In the genomic region with DNA sequence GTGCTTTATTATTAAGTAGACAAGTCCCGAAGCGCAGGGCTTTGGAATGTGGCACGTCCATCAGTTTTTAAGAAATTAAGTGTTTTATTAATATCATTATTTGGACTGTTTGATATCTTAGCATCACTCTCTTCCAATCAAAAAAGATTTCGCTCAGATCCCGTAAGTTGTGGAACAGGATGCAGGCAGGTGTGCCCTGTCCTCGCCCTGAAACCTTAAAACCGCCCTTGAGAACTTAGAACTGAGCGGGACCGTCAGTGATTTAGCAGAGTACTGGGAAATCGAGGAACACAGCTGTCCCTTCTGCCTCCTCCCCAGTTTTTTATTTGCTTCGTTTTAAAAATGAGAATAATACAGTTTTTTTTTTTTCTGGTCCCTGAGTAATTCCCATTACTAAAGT, we compare ENCODE assay signal across 8 mouse cellular contexts. TPM values are rescaled to one million over a fixed set of nuclear protein-coding genes. Genes with fewer than 3 reads are reported as not detected.
DNase-seq lines count a peak whose midpoint lies in the region; ATAC-seq and TF ChIP-seq lines count a peak whose summit lies in the region.

No protein-coding gene starts in this region.

- intact Hi-C loops in left cerebral cortex, postnatal 14 days (cut with DNase I) = no loop called here

- peak overlapping the region; percentile 91 for H3K9ac ChIP-seq in kidney, embryonic 16.5 days (replicated peaks; ENCODE audit: low read length)
- H3K9ac ChIP-seq in hindbrain, embryonic 16.5 days (ENCODE audit: low read depth, low read length) = peak overlapping the region; percentile 82
- peak overlapping the region; percentile 80 for H3K9ac ChIP-seq in midbrain, postnatal 0 days (replicated peaks; ENCODE audit: low read length, poor library complexity, severe bottlenecking)

- H3K36me3 ChIP-seq in kidney, embryonic 16.5 days (ENCODE audit: insufficient read depth, low read length) = peaks cover 25% of the 10 kb centered on the region
- peaks cover 25% of the 10 kb centered on the region for H3K36me3 ChIP-seq in hindbrain, embryonic 16.5 days (ENCODE audit: control insufficient read depth, insufficient read depth, low read length)
- peaks cover 18% of the 10 kb centered on the region for H3K36me3 ChIP-seq in midbrain, postnatal 0 days (ENCODE audit: insufficient read depth, low read length)

- ATAC-seq in kidney, embryonic 16.5 days (ENCODE audit: low FRiP score, low TSS enrichment) = peak; percentile 43
- ATAC-seq in hindbrain, embryonic 16.5 days = no peak
- peak; percentile 7; the same call in 1 of the 2 replicates for ATAC-seq in midbrain, postnatal 0 days (ENCODE audit: low FRiP score)

- peaks cover 13% of the 10 kb centered on the region for H3K4me1 ChIP-seq in kidney, embryonic 16.5 days (ENCODE audit: insufficient read depth, low read length)
- peaks cover 12% of the 10 kb centered on the region for H3K4me1 ChIP-seq in bone marrow macrophage, adult 2 months (ENCODE audit: control insufficient read depth, insufficient read depth, low read length)
- peaks cover 12% of the 10 kb centered on the region for H3K4me1 ChIP-seq in hindbrain, embryonic 16.5 days (ENCODE audit: control insufficient read depth, insufficient read depth, low read depth, low read length)
- 0 out of 2 replicates have a peak, but pooled peaks cover 6% of the 10 kb centered on the region for H3K4me1 ChIP-seq in midbrain, postnatal 0 days (ENCODE audit: insufficient read depth, low read length)

- H3K9me3 ChIP-seq in kidney, embryonic 16.5 days (ENCODE audit: low read length) = no peaks in the 10 kb centered on the region
- H3K9me3 ChIP-seq in hindbrain, embryonic 16.5 days (ENCODE audit: control insufficient read depth, low read length) = no peaks in the 10 kb centered on the region
- no peaks in the 10 kb centered on the region for H3K9me3 ChIP-seq in midbrain, postnatal 0 days (ENCODE audit: low read length)

- TF ChIP-seq CTCF in bone marrow macrophage, adult 2 months (IDR thresholded peaks at IDR 0.05; ENCODE audit: low read depth, low read length) = no peak
- no peak for TF ChIP-seq CTCF in midbrain, postnatal 0 days (IDR thresholded peaks at IDR 0.05)

- H3K27ac ChIP-seq in kidney, embryonic 16.5 days (ENCODE audit: low read length) = peak overlapping the region; percentile 91
- H3K27ac ChIP-seq in bone marrow macrophage, adult 2 months (ENCODE audit: insufficient read depth, low read depth, low read length) = peak overlapping the region; percentile 45
- H3K27ac ChIP-seq in hindbrain, embryonic 16.5 days (ENCODE audit: low read depth, low read length) = peak overlapping the region; percentile 82
- peak overlapping the region; percentile 72 for H3K27ac ChIP-seq in midbrain, postnatal 0 days (ENCODE audit: low read depth, low read length)

- no peak for DNase-seq in kidney, adult 9 months
- DNase-seq in midbrain, postnatal 0 days (ENCODE audit: low spot score) = no peak
- DNase-seq in T-cell, adult 2 months (ENCODE audit: low spot score) = no peak
- DNase-seq in natural killer cell, adult 2 months (ENCODE audit: low spot score in 2 of 2) = no peak
- no peak for DNase-seq in left cerebral cortex, postnatal 14 days (ENCODE audit: low spot score in 2 of 2)

- H3K4me3 ChIP-seq in kidney, embryonic 16.5 days (ENCODE audit: low read length) = peak overlapping the region; percentile 91
- H3K4me3 ChIP-seq in bone marrow macrophage, adult 2 months (ENCODE audit: insufficient read depth, low read length) = peak overlapping the region; percentile 76
- peak overlapping the region; percentile 67 for H3K4me3 ChIP-seq in hindbrain, embryonic 16.5 days (ENCODE audit: low read length)
- H3K4me3 ChIP-seq in midbrain, postnatal 0 days (ENCODE audit: low read depth, low read length) = peak overlapping the region; percentile 71

- H3K4me2 ChIP-seq in kidney, embryonic 16.5 days (replicated peaks; ENCODE audit: low read depth, low read length) = peak overlapping the region; percentile 88
- peak overlapping the region; percentile 83 for H3K4me2 ChIP-seq in hindbrain, embryonic 16.5 days (ENCODE audit: low read length)
- peak overlapping the region; percentile 78 for H3K4me2 ChIP-seq in midbrain, postnatal 0 days (ENCODE audit: low read depth, low read length, poor library complexity, severe bottlenecking)

- H3K27me3 ChIP-seq in kidney, embryonic 16.5 days (ENCODE audit: insufficient read depth, low read length) = no peaks in the 10 kb centered on the region
- no peaks in the 10 kb centered on the region for H3K27me3 ChIP-seq in hindbrain, embryonic 16.5 days (replicated peaks; ENCODE audit: control insufficient read depth, insufficient read depth, low read length)
- no peaks in the 10 kb centered on the region for H3K27me3 ChIP-seq in midbrain, postnatal 0 days (ENCODE audit: insufficient read depth, low read length)

- TF ChIP-seq POLR2A in bone marrow macrophage, adult 2 months (IDR thresholded peaks at IDR 0.05; ENCODE audit: borderline replicate concordance, low read depth, low read length) = no peak

- under 1% methylated on average over 11 of the region's 11 CpGs for WGBS in kidney, embryonic 16.5 days
- WGBS in hindbrain, embryonic 16.5 days = 3% methylated on average over 11 of the region's 11 CpGs
- 4% methylated on average over 11 of the region's 11 CpGs for WGBS in midbrain, postnatal 0 days

RNA-seq across cellular contexts. Expression of a gene that starts 0.6 kb away (rescaled TPM):
- polyA plus RNA-seq in kidney, embryonic 16.5 days (2015; fragmentation: Nextera tagmentation; extraction: Ambion mirVana) = 96.5 and 98.1 TPM in 2 replicates
- 27.6 and 31.0 TPM in 2 replicates for polyA plus RNA-seq in bone marrow macrophage, adult 2 months (2012; ENCODE audit: insufficient read depth, insufficient read length, missing spikeins)
- polyA plus RNA-seq in hindbrain, embryonic 16.5 days (2015; fragmentation: Nextera tagmentation; extraction: Ambion mirVana) = 105 and 127 TPM in 2 replicates
- total RNA-seq in midbrain, postnatal 0 days (2014; rRNA removed) = 17.6 and 25.4 TPM in 2 replicates
- 132 TPM in 2 replicates for polyA plus RNA-seq in midbrain, postnatal 0 days (2015; fragmentation: Nextera tagmentation; extraction: Ambion mirVana)
- 10 to 100 TPM; 34.3 to 35.4 TPM for total RNA-seq in left cerebral cortex, postnatal 14 days (2021)

RNA-seq across cellular contexts. Expression of a gene that starts 10.1 kb away (rescaled TPM):
- polyA plus RNA-seq in kidney, embryonic 16.5 days (2015; fragmentation: Nextera tagmentation; extraction: Ambion mirVana) = 0.23 TPM in 1 of 2 replicates, not detected in the other
- not detected in 2 replicates for polyA plus RNA-seq in bone marrow macrophage, adult 2 months (2012; ENCODE audit: insufficient read depth, insufficient read length, missing spikeins)
- polyA plus RNA-seq in hindbrain, embryonic 16.5 days (2015; fragmentation: Nextera tagmentation; extraction: Ambion mirVana) = 0.36 TPM in 1 of 2 replicates, not detected in the other
- total RNA-seq in midbrain, postnatal 0 days (2014; rRNA removed) = not detected in 2 replicates
- polyA plus RNA-seq in midbrain, postnatal 0 days (2015; fragmentation: Nextera tagmentation; extraction: Ambion mirVana) = not detected in 2 replicates
- not detected for total RNA-seq in left cerebral cortex, postnatal 14 days (2021)

RNA-seq across cellular contexts. Expression of a gene that starts 20.0 kb away (rescaled TPM):
- polyA plus RNA-seq in kidney, embryonic 16.5 days (2015; fragmentation: Nextera tagmentation; extraction: Ambion mirVana) = 46.8 and 56.7 TPM in 2 replicates
- 20.7 and 27.8 TPM in 2 replicates for polyA plus RNA-seq in bone marrow macrophage, adult 2 months (2012; ENCODE audit: insufficient read depth, insufficient read length, missing spikeins)
- polyA plus RNA-seq in hindbrain, embryonic 16.5 days (2015; fragmentation: Nextera tagmentation; extraction: Ambion mirVana) = 29.7 and 32.0 TPM in 2 replicates
- total RNA-seq in midbrain, postnatal 0 days (2014; rRNA removed) = 18.4 and 20.9 TPM in 2 replicates
- 43.3 and 46.2 TPM in 2 replicates for polyA plus RNA-seq in midbrain, postnatal 0 days (2015; fragmentation: Nextera tagmentation; extraction: Ambion mirVana)
- total RNA-seq in left cerebral cortex, postnatal 14 days (2021) = 10 to 100 TPM; 33.2 to 33.5 TPM

RNA-seq across cellular contexts. Expression of a gene that starts 20.0 kb away (rescaled TPM):
- polyA plus RNA-seq in kidney, embryonic 16.5 days (2015; fragmentation: Nextera tagmentation; extraction: Ambion mirVana) = 64.4 and 66.3 TPM in 2 replicates
- polyA plus RNA-seq in bone marrow macrophage, adult 2 months (2012; ENCODE audit: insufficient read depth, insufficient read length, missing spikeins) = 27.6 and 27.8 TPM in 2 replicates
- polyA plus RNA-seq in hindbrain, embryonic 16.5 days (2015; fragmentation: Nextera tagmentation; extraction: Ambion mirVana) = 63.9 and 65.9 TPM in 2 replicates
- total RNA-seq in midbrain, postnatal 0 days (2014; rRNA removed) = 27.5 and 29.9 TPM in 2 replicates
- polyA plus RNA-seq in midbrain, postnatal 0 days (2015; fragmentation: Nextera tagmentation; extraction: Ambion mirVana) = 56.4 and 61.6 TPM in 2 replicates
- 10 to 100 TPM; 59.3 to 66.2 TPM for total RNA-seq in left cerebral cortex, postnatal 14 days (2021)

RNA-seq across cellular contexts. Expression of a gene that starts 34.5 kb away (rescaled TPM):
- polyA plus RNA-seq in kidney, embryonic 16.5 days (2015; fragmentation: Nextera tagmentation; extraction: Ambion mirVana) = 8.8 and 9.6 TPM in 2 replicates
- 45.8 and 51.8 TPM in 2 replicates for polyA plus RNA-seq in bone marrow macrophage, adult 2 months (2012; ENCODE audit: insufficient read depth, insufficient read length, missing spikeins)
- polyA plus RNA-seq in hindbrain, embryonic 16.5 days (2015; fragmentation: Nextera tagmentation; extraction: Ambion mirVana) = 3.0 and 3.3 TPM in 2 replicates
- total RNA-seq in midbrain, postnatal 0 days (2014; rRNA removed) = 3.3 and 4.0 TPM in 2 replicates
- 3.1 and 4.0 TPM in 2 replicates for polyA plus RNA-seq in midbrain, postnatal 0 days (2015; fragmentation: Nextera tagmentation; extraction: Ambion mirVana)
- total RNA-seq in left cerebral cortex, postnatal 14 days (2021) = 1 to 10 TPM; 3.4 to 5.7 TPM
